Mouse (Mus musculus) 3T3-L1 (cell line): Measurements from ENCODE around the gene Syne3.
A peak's percentile ranks its signal among the peaks of the same experiment; 100 is the strongest.

Source experiments
- DNase-seq: peaks from one replicate; pipeline ENCODE4 v3.0.0-alpha.2; 2015; ENCODE audit warnings: low read depth, low spot score

Gene Syne3

GRCm38 (mm10) chr12:105009370-105010212 is at the start of gene Syne3:
Syne3 (minus strand) TSS chr12:105009809.
- DNase-seq = peak; percentile 74

DNA sequence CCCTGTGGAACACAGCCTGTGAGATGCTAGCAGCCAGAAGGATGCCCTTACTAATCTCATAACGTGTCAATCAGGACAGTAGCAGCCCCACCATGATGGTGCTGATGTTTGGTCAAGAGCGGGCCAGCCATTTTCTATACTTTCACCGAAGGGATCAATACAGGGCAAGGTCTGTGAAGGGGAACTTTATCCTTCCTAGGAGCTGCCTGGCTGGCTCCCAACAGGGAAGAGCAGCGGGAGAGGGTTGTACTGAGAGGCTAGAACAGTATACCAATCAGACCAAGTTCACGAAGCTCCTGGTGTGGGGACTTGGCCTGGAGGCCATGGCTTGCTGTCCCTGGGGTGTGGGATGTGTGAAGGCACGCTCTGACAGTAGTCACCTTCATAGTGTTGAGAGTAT is 45.7 kb upstream of the Syne3 start:
- DNase-seq = no peak

DNA sequence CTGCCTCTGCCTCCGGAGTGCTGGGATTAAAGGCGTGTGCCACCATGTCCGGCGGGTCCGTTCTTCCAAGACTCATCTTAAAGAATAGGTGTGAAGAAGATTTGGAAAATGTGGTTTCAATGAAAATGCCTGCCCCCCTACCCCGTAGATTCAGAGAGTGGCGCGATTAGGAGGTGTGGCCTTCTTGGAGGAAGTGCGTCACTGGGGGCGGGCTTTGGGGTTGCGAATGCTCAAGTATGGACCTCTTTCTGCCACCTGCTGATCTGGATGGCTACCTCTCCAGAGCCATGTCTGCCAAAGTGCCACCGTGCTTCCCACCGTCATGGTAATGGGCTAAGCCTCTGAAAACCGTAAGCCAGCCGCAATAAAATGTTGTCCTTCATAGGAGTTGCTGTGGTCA is 44.4 kb upstream of the Syne3 start:
- no peak for DNase-seq

DNA sequence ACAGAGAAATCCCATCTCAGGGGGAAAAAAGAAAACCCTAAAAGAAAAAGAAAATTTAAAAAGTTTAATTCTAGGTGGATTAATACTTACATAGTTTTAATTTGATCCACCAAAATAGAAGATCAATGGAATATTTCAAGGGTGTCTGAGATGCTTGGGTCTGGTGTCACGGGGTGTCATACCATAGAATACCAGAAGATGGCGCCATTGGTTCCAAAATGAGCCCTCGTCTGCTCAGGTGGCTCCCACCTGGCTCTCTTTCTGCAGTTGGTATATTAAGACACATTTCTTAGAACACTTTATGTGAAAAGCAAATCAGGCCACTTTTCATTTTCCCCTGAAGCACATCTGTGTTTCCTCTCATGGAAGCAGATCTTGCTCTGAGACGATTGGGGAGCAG is 41.3 kb upstream of the Syne3 start:
- peak; percentile 69 for DNase-seq

DNA sequence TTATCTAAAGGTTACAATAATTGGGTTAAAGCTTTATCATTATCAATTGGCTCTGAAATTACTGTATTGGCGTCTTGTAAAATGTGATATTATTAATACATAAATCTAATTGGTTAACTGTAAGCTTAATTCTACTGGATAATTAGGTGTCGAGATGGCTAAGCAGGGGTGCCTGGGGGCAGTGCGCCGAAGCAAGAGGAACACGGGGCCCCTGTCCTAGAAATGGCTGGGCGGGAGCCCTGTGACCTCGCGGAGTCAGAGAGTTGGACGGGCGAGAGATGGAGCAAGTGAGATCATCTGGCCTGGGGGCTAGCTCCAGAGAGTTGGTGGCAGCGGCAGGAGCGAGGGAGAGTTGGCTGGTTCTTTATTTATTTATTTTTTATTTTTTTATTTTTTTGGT is 40.2 kb upstream of the Syne3 start:
- no peak for DNase-seq

DNA sequence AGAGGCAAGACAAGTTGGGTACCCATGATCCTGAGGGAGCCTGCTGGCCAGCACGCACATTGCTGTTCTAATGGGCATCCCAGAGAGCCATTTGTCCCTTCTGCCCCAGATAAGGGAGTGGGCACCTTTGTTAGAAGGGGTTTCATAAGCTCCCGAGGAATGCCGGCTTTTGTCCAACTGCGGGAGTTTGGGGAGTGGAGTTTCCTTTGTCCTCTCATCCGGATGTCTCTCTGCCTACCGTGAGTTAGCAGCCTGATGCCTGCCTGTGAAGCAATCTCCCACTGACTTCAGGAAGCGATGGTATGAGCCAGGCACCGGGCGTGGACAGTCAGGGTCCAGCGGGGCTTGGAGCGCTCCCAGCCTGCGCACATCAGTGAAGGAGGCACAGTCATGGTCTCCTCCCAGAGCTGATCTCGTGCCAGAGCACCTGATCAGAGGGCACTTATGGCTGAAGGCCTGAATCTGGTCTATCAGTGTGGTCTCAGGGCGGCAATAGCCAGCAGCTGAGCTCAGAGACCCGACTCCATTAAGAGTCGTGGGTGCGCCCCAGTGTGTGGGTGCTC is 38.8 kb upstream of the Syne3 start:
- DNase-seq = no peak

- no peak for DNase-seq
Observed at GRCm38 (mm10) chr12:105044775-105045174, 35.2 kb upstream of the Syne3 start.

DNA sequence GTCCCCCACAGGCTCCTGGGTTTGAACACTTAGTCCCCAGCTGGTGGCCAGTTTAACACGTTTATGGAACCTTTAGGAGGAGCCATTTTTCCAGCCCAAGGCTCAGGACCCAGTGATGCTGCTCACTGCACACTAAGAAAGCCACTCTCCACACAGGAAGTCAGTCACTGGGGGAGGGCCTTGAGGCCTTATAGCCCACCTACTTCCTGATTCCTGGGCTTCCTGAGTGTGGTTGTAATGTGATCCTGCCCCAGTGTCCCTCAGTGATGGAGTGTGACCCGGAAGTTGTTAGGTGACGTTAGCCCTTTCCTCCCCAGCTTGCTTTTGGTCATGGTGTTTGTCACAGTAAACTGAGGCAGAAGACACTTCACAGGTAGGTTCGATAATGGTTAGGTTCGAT is 33.5 kb upstream of the Syne3 start:
- no peak for DNase-seq

DNA sequence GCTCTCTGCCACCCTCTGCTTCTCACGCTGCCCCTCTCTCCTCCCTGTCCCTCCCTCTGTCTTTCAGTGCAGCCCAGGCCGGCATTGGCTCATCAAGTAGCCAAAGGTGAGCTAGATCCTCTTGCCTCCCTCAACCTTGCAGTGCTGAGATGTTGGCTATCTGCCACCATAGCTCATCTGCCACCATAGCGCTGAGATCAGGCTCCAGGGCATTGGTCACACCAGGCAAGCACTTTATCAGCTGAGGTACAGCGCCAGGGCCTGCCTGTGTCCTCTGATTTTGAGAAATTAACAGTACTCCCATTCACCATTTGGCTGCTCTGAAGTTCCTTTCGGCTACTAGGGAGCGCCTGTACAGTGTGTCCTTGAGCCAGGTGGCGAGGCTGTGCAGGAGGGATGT is 31.3 kb upstream of the Syne3 start:
- DNase-seq = no peak

DNA sequence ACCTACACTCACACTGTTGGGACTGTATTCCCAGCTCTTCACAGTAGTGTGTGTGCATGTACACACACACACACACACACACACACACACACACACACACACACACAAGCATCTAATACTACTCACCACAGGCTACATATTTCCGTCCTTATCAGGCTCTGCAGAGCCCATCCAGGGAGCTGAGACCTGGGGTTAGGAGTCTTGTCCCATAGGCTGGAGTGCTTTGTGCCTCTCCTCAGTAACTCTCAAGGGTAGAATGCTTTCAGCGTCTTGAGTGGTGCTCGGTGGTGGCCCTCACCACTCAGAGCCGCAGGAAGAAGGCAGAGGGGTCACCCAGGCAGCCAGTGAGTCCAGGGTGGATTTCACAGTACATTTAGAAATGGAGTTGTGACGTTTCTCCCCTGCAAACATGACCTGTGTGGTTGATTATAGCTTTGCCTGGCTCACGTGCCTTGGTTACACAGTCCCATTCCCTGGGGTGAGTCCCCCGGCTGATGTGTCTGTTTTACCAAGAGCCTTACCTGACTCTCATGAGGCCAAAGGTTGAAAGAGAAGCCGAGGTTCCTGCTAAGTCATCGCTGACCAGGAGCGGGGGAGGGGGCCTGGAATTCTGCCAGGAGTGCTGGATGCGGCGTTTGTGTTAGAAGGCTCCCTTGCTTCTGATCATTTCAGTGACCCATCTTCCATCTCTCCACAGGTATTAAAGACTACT is 30.1 kb upstream of the Syne3 start:
- no peak for DNase-seq

- no peak for DNase-seq
Observed at GRCm38 (mm10) chr12:105038918-105039317, 29.3 kb upstream of the Syne3 start.

DNA sequence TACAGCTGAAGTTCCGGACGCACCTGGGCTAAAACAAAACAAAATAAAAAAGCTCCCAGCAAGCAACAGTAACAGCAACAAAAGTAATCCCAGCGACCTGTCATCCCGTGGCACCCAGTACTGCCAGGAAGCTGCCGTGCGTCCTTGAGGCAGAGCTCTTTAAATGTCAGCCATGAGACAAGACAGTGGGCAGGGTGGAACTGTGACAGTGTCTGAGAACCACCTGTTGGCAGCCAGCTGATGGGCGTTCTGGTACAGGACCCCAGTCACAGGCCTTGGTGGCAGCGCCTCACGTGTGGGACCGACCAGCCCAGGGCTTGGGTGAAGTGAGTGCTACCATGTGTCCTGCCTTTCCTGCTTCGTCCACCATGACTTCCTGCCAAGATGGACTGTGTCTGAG is 28.6 kb upstream of the Syne3 start:
- DNase-seq = no peak

DNA sequence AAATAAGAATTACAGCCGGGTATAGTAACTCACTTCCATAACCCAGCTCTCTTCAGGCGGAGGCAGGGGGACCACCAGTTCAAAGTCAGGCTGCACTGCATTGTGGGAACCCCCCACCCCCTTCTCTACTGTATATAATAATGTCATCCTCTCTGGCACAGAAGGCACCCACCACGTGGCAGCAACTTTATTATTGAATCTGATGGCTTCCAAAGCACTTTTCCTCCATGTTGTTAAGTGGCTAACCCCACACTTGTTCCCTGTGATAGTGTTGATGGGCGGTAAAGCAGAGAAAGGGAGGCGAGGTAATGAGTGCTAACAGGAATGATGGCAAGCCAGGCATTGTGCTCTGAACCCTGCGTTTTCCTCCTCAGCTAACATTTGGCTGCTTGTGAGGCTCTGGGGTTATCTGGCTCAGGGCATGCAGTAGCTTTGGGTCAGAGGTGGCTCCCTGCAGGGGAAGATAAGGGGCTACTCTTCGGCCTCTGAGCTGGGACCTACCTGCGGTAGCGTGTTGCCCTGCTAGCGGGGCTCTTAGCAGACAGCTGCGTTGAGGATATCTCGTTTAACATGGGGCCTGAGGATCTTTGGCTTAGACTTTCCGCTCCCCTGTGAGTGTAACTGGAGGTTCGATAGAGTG is 24.6 kb upstream of the Syne3 start:
- DNase-seq = no peak

- peak; percentile 40 for DNase-seq
Observed at GRCm38 (mm10) chr12:105032832-105033775, 23.5 kb upstream of the Syne3 start.

DNA sequence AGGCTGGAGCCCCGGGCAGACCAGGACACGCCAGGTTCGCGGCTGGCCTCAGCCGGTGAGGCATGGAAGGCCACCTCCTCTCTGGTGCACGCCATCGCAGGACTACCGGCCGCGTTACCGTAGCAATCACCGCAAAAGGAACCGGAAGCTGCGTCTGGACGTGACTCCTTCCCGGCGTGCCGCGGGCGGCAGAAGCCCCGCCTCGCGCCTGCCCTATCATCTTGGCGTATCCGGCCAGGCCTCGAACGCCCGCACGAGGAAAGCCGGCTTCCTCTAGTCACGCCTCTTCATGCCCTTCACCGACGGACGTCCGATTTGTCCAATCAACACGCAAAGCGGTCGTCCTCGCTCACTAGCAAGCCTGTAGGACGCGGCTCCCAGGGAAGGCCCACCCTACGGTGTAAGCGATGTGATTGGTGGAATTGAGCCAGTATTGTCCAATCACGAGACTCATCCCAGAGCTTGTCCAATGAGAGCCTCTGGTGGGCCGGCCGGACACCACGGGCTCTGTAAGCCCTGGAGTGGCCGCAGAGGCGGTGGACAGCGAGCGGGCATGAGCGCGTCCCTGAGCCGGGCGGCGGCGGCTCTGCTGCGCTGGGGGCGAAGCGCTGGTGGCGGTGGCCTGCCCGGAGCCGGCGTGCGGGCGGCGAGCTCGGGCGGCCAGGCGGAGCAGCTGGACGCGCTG is 22.7 kb upstream of the Syne3 start, which contains the start of gene Glrx5:
Glrx5 (plus strand) TSS at position 542 of the 685 bp plus-strand sequence.
- DNase-seq = peak; percentile 100

DNA sequence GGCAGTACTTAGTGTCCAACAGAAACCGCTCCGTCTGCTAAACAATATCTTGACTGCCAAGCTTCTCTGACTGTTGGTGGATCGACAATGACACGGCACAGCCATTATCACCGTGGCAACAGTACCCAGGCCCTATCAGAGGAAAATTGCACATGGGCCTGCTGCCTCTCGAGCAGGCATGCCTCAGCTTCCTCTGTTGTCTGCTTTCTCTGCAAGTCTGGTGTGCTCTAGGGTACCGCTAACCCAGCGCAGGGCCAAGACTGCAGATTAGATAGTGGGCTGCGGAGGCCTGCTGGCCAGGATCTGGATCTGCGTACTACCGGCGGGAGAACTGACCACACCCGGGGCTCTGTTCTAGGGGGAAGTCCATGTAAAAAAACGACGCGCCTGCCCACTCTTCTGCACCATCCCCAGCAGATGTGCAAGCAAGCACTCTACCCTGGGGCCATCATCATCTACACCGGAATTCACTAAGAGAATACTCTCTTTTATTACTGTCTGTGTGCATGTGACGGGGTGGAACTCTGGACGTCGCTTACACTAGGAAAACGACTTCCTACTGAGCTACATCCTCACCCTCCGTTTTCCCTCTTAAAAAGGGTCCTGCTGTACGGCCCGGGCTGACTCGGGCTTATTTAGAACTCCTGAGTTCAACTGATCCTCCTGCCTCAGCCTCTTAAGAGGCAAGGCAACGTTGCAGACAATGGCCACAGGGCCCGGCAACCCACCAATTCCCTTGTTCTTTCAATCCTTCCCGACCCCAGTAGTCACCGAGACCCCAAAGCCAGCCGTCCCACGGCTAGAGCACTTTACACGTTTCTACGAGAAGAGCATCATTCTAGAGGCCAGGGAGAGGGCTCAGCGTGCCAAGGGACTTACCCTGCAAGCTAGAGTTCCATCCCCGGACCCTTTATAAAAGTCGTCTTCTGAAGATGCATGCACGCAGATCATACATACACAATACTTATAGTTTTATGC is 21.8 kb upstream of the Syne3 start:
- peak; percentile 53 for DNase-seq

DNA sequence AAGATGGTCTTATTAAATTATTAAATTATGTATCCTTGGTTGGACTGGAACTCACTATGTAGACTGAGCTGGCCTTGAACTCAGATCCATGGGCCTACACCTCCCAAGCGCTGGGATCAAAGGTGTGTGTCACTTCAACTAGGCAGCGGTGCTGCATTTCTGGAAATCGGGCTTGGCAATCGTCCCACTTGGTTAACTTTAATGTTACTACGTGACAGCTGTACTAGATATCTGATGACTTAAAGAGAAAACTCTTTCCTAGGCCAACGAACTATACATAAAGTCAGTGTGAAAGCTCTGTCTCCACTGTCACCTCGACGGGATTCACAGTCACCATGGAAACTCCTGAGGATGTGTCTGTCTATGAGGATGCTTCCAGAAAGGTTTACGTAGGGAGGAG is 20.3 kb upstream of the Syne3 start:
- DNase-seq = no peak

GRCm38 (mm10) chr12:105027323-105027991 is 17.8 kb upstream of the Syne3 start:
- DNase-seq = peak; percentile 92
